Mouse (Mus musculus): ENCODE results near the gene Fam189a1. TPM values are rescaled to one million over a fixed set of nuclear protein-coding genes. Genes with fewer than 3 reads are reported as not detected.
A peak's percentile ranks its signal among the peaks of the same experiment; 100 is the strongest.

Gene Fam189a1
- polyA plus RNA-seq, 1 experiment, result 17.1 TPM

GRCm38 (mm10) chr7:64754161-64754560 is 402.2 kb downstream of the Fam189a1 start:
- WGBS, result 75% methylated on average over 7 of the region's 7 CpGs
- TF ChIP-seq POLR2A (IDR thresholded peaks at IDR 0.05; ENCODE audit: borderline replicate concordance, insufficient read depth, low read length) (no peak), CTCF (IDR thresholded peaks at IDR 0.05; ENCODE audit: borderline replicate concordance, insufficient read depth, low read depth, low read length) (no peak)
- H3K27ac ChIP-seq (ENCODE audit: insufficient read depth, low read length), result no peak overlapping the region

DNA sequence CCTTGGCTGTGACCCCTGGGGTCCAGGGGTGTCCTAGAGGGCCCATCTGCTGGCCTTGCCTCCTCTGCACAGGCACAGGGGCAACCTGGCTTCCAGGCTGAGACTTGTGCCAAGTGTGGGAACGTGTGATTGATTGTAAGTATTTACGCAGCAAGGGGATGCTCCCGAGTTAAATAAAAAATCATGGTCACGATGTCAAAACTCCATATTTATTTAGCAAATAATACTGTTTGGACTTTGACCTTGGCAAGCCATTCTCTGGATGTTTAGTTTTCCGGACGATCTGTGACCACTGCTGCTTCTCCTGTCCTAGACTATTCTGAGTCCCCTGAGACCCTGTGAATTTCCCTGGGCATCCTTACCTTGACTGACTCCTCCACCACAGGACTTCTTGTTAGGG is 402.7 kb downstream of the Fam189a1 start:
- TF ChIP-seq POLR2A (IDR thresholded peaks at IDR 0.05; ENCODE audit: borderline replicate concordance, insufficient read depth, low read length) (no peak), CTCF (IDR thresholded peaks at IDR 0.05; ENCODE audit: borderline replicate concordance, insufficient read depth, low read depth, low read length) (no peak)
- no peaks in the 10 kb centered on the region for H3K27me3 ChIP-seq (ENCODE audit: control insufficient read depth, insufficient read depth, low read length)
- no peak overlapping the region for H3K27ac ChIP-seq (ENCODE audit: insufficient read depth, low read length)

More at GRCm38 (mm10) chr7:64754161-64754560, 402.2 kb downstream of the Fam189a1 start:
- Histone ChIP-seq H3K4me1 (ENCODE audit: control insufficient read depth, insufficient read depth, low read length) (peaks cover 3% of the 10 kb centered on the region), H3K4me3 (replicated peaks; ENCODE audit: insufficient read depth, low read depth, low read length) (no peak overlapping the region), H3K27me3 (ENCODE audit: control insufficient read depth, insufficient read depth, low read length) (no peaks in the 10 kb centered on the region)
- DNase-seq, result no peak

DNA sequence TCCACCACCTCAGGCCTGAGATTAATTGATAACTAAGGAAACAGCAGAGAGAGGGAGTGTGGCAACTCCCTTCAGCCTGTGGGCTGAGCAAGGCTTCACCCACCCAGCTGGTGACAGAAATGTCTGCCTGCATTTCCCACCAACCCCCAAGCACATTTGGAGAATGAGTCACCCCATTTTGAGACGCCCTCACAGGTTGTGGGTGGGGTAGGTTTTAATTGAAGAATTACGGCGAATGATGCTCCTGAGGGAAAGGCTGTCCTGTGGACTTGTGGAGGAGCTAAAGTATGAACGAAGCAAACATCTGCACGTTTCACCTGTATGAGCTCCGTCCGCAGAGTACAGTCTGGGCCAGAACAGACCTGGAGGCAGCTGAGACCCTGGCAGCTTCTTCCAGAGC is 404.2 kb downstream of the Fam189a1 start:
- WGBS, result 94% methylated on average over 7 of the region's 7 CpGs
- DNase-seq, result no peak
- no peak for TF ChIP-seq CTCF (IDR thresholded peaks at IDR 0.05; ENCODE audit: borderline replicate concordance, insufficient read depth, low read depth, low read length)
- TF ChIP-seq POLR2A (IDR thresholded peaks at IDR 0.05; ENCODE audit: borderline replicate concordance, insufficient read depth, low read length), result no peak
- Histone ChIP-seq H3K4me1 (ENCODE audit: control insufficient read depth, insufficient read depth, low read length) (peaks cover 3% of the 10 kb centered on the region), H3K4me3 (replicated peaks; ENCODE audit: insufficient read depth, low read depth, low read length) (no peak overlapping the region), H3K27me3 (ENCODE audit: control insufficient read depth, insufficient read depth, low read length) (no peaks in the 10 kb centered on the region), H3K27ac (ENCODE audit: insufficient read depth, low read length) (no peak overlapping the region)

More for the DNA sequence above, 402.7 kb downstream of the Fam189a1 start:
- peaks cover 3% of the 10 kb centered on the region for H3K4me1 ChIP-seq (ENCODE audit: control insufficient read depth, insufficient read depth, low read length)
- H3K4me3 ChIP-seq (replicated peaks; ENCODE audit: insufficient read depth, low read depth, low read length), result no peak overlapping the region
- whole genome bisulfite sequencing, result 67% methylated on average over 6 of the region's 6 CpGs
- no peak for DNase-seq

- H3K27me3 ChIP-seq (ENCODE audit: control insufficient read depth, insufficient read depth, low read length), result no peaks in the 10 kb centered on the region
- DNase-seq, result peak; percentile 57 to 65
- TF ChIP-seq CTCF (IDR thresholded peaks at IDR 0.05; ENCODE audit: borderline replicate concordance, insufficient read depth, low read depth, low read length) (peak; percentile 90), POLR2A (IDR thresholded peaks at IDR 0.05; ENCODE audit: borderline replicate concordance, insufficient read depth, low read length) (no peak)
- no peak overlapping the region for H3K27ac ChIP-seq (ENCODE audit: insufficient read depth, low read length)
- H3K4me1 ChIP-seq (ENCODE audit: control insufficient read depth, insufficient read depth, low read length), result peaks cover 3% of the 10 kb centered on the region
- WGBS, result 23% methylated on average over 5 of the region's 5 CpGs
- no peak overlapping the region for H3K4me3 ChIP-seq (replicated peaks; ENCODE audit: insufficient read depth, low read depth, low read length)
Observed at GRCm38 (mm10) chr7:64751465-64751864, 404.9 kb downstream of the Fam189a1 start.

GRCm38 (mm10) chr7:64743610-64744009 is 412.8 kb downstream of the Fam189a1 start:
- DNase-seq, result no peak
- TF ChIP-seq CTCF (IDR thresholded peaks at IDR 0.05; ENCODE audit: borderline replicate concordance, insufficient read depth, low read depth, low read length) (no peak), POLR2A (IDR thresholded peaks at IDR 0.05; ENCODE audit: borderline replicate concordance, insufficient read depth, low read length) (no peak)
- H3K4me3 ChIP-seq (replicated peaks; ENCODE audit: insufficient read depth, low read depth, low read length), result no peak overlapping the region
- H3K27me3 ChIP-seq (ENCODE audit: control insufficient read depth, insufficient read depth, low read length), result no peaks in the 10 kb centered on the region
- H3K27ac ChIP-seq (ENCODE audit: insufficient read depth, low read length), result no peak overlapping the region
- peaks cover 10% of the 10 kb centered on the region for H3K4me1 ChIP-seq (ENCODE audit: control insufficient read depth, insufficient read depth, low read length)
- 91% methylated on average over 7 of the region's 7 CpGs for WGBS

DNA sequence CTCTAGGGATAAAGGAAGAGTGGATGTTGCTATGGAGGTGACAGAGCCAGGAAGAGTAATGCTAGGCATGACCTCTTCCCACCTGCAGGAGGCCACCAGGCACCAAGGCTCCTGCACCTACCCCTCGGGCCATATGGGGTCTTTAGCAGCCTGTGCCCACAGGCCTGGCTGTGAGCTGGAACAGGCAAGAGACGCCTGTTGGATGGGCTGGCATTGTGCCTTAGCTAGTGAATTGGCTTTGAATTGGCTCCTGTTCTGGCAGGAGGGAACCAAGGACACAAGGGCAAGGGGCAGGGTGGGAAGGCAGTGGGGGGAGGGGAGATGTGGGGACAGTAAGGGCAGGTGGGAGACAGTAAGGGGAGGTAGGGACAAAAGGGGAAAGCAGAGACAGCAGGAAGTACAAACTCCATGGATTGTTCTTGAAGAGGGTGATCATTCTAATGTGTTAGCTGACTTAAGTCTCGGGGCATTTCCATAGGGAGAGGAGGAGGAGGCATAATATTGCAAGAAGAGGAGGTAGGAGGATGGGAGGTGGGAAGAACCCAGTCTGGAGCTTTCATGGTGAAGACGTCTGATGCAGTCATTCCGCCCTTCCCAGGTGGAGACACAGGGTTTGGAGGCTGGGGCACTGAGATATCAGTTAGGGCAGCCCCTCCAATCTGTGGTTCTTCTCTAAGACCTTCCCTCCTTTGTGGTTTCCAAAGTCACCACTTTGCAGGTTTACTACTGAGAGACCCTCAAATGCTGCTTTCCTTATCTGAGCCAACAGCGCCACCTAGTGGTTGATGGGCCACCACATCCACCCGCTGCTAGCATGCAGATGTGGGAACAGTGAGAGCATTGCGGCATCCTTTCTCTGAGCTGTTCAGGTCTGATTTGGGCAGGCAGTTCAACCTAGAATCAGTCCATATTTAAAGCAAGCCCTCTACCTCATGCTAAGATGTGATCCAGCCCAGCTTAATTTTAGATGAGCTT is 414.8 kb downstream of the Fam189a1 start:
- 22% methylated on average over 8 of the region's 8 CpGs for WGBS
- peak; percentile 66 to 83 for DNase-seq
- no peaks in the 10 kb centered on the region for H3K27me3 ChIP-seq (ENCODE audit: control insufficient read depth, insufficient read depth, low read length)
- no peak overlapping the region for H3K27ac ChIP-seq (ENCODE audit: insufficient read depth, low read length)
- no peak overlapping the region for H3K4me3 ChIP-seq (replicated peaks; ENCODE audit: insufficient read depth, low read depth, low read length)
- TF ChIP-seq CTCF (IDR thresholded peaks at IDR 0.05; ENCODE audit: borderline replicate concordance, insufficient read depth, low read depth, low read length), result peak; percentile 97
- no peak for TF ChIP-seq POLR2A (IDR thresholded peaks at IDR 0.05; ENCODE audit: borderline replicate concordance, insufficient read depth, low read length)
- H3K4me1 ChIP-seq (ENCODE audit: control insufficient read depth, insufficient read depth, low read length), result peaks cover 10% of the 10 kb centered on the region

GRCm38 (mm10) chr7:64739131-64739530 is 417.2 kb downstream of the Fam189a1 start:
- WGBS, result 65% methylated on average over 11 of the region's 11 CpGs
- Histone ChIP-seq H3K4me3 (replicated peaks; ENCODE audit: insufficient read depth, low read depth, low read length) (no peak overlapping the region), H3K27ac (ENCODE audit: insufficient read depth, low read length) (no peak overlapping the region), H3K4me1 (ENCODE audit: control insufficient read depth, insufficient read depth, low read length) (peaks cover 10% of the 10 kb centered on the region), H3K27me3 (ENCODE audit: control insufficient read depth, insufficient read depth, low read length) (no peaks in the 10 kb centered on the region)
- no peak for TF ChIP-seq POLR2A (IDR thresholded peaks at IDR 0.05; ENCODE audit: borderline replicate concordance, insufficient read depth, low read length)
- no peak for TF ChIP-seq CTCF (IDR thresholded peaks at IDR 0.05; ENCODE audit: borderline replicate concordance, insufficient read depth, low read depth, low read length)
- no peak for DNase-seq

GRCm38 (mm10) chr7:64729785-64730184 is 426.6 kb downstream of the Fam189a1 start:
- H3K4me1 ChIP-seq (ENCODE audit: control insufficient read depth, insufficient read depth, low read length), result peaks cover 24% of the 10 kb centered on the region
- no peak overlapping the region for H3K27ac ChIP-seq (ENCODE audit: insufficient read depth, low read length)
- TF ChIP-seq POLR2A (IDR thresholded peaks at IDR 0.05; ENCODE audit: borderline replicate concordance, insufficient read depth, low read length) (no peak), CTCF (IDR thresholded peaks at IDR 0.05; ENCODE audit: borderline replicate concordance, insufficient read depth, low read depth, low read length) (peak; percentile 91)
- DNase-seq, result peak; percentile 82 to 85
- 28% methylated on average over 7 of the region's 7 CpGs for WGBS
- no peak overlapping the region for H3K4me3 ChIP-seq (replicated peaks; ENCODE audit: insufficient read depth, low read depth, low read length)
- no peaks in the 10 kb centered on the region for H3K27me3 ChIP-seq (ENCODE audit: control insufficient read depth, insufficient read depth, low read length)
